Mouse (Mus musculus) heart, postnatal 0 days (tissue): ENCODE measurements around the gene Acrbp. TPM values are rescaled to one million over a fixed set of nuclear protein-coding genes. Genes with fewer than 3 reads are reported as not detected.
"Not testable (repeated sequence)": the region's sequence is repeated elsewhere in the genome, so short reads cannot be mapped to it uniquely, and the experiment has no call there.

Experiments used
- ATAC-seq: fragments of 200-750 bp; cut with Nextera tagmentation; 2 replicates; pipeline ENCODE4 v1.8.0; 2017; ENCODE audit warnings: low read depth, moderate number of reproducible peaks, moderate library complexity; ENCODE audit not compliant: insufficient read depth
- DNase-seq: peaks from one replicate; pipeline ENCODE4 v3.0.0-alpha.2; 2016; ENCODE audit warnings: low spot score
- H3K27ac ChIP-seq: fragments of 300-500 bp; sonication (generic); 2 replicates; pipeline ENCODE4 v1.5.1; 2014; ENCODE audit warnings: low read depth, mild to moderate bottlenecking
- H3K27me3 ChIP-seq: fragments of 300-500 bp; sonication (generic); 2 replicates; pipeline ENCODE4 v1.6.1; 2014; ENCODE audit warnings: low read length, mixed read lengths; ENCODE audit not compliant: control insufficient read depth, insufficient read depth
- H3K36me3 ChIP-seq: fragments of 300-500 bp; sonication (generic); replicated peaks from 2 replicates; pipeline ENCODE4 v1.6.1; 2014; ENCODE audit warnings: low read length, mixed read lengths; ENCODE audit not compliant: control insufficient read depth, insufficient read depth
- H3K4me1 ChIP-seq: fragments of 300-500 bp; sonication (generic); 2 replicates; pipeline ENCODE4 v1.6.1; 2014; ENCODE audit warnings: antibody characterized with exemption; ENCODE audit not compliant: control insufficient read depth, insufficient read depth
- H3K4me2 ChIP-seq: fragments of 300-500 bp; sonication (generic); 2 replicates; pipeline ENCODE4 v1.6.1; 2014; ENCODE audit warnings: low read depth, mild to moderate bottlenecking, low read length, moderate library complexity
- H3K4me3 ChIP-seq: fragments of 300-500 bp; sonication (generic); 2 replicates; pipeline ENCODE4 v1.5.1; 2014; ENCODE audit warnings: low read depth, low read length
- H3K9ac ChIP-seq: fragments of 300-500 bp; sonication (generic); replicated peaks from 2 replicates; pipeline ENCODE4 v1.6.1; 2014; ENCODE audit warnings: low read depth, low read length, mixed read lengths
- H3K9me3 ChIP-seq: fragments of 300-500 bp; sonication (generic); replicated peaks from 2 replicates; pipeline ENCODE4 v1.6.1; 2016; ENCODE audit warnings: low read length; ENCODE audit not compliant: control insufficient read depth
- CTCF ChIP-seq: IDR thresholded peaks from 2 replicates; pipeline ENCODE4 v1.5.1; 2016; ENCODE audit warnings: antibody characterized with exemption, control low read depth, low read depth
- EP300 ChIP-seq: IDR thresholded peaks from 2 replicates; pipeline ENCODE4 v1.6.1; 2016; ENCODE audit warnings: antibody characterized with exemption, low read depth
- WGBS: fragments of 180-500 bp; shearing (Covaris S2); extraction: QIAGEN DNeasy Blood & Tissue Kit; methylation state at CpG from one replicate; pipeline ENCODE4 v1.1.7; 2014; 5-methylcytosine and 5-hydroxymethylcytosine counted together
- polyA plus RNA-seq: library from polyadenylated mRNA; unstranded; fragments of >200 nt; fragmentation: Nextera tagmentation; extraction: Ambion mirVana; gene quantifications from 2 replicates; pipeline ENCODE4 v1.2.1, GENCODE M21; 2015
- total RNA-seq: library from RNA; depleted of rRNA; stranded (reverse); fragments of >200 nt; gene quantifications from 2 replicates; pipeline ENCODE4 v1.2.3, GENCODE M21; 2014; ENCODE audit warnings: low replicate concordance

Gene Acrbp
- total and polyA plus RNA-seq, 2 experiments from 2014 or later: 2.6 to 2.7 TPM

GRCm38 (mm10) chr6:125051237-125051636, 1.7 kb downstream of the Acrbp start:
- Histone ChIP-seq H3K27ac (no peak overlapping the region), H3K36me3 (peaks cover 73% of the 10 kb centered on the region), H3K4me1 (no peaks in the 10 kb centered on the region), H3K4me2 (no peak overlapping the region), H3K9ac (no peak overlapping the region), H3K9me3 (no peaks in the 10 kb centered on the region), H3K4me3 (no peak overlapping the region), H3K27me3 (no peaks in the 10 kb centered on the region)
- 62% methylated on average over 5 of the region's 5 CpGs for WGBS
- ATAC-seq (no peak), DNase-seq (no peak)
- TF ChIP-seq CTCF: peak; percentile 22
- no peak for TF ChIP-seq EP300

- TF ChIP-seq EP300 (no peak), CTCF (no peak)
- ATAC-seq: no peak
- no peaks in the 10 kb centered on the region for H3K4me1 ChIP-seq
- no peak overlapping the region for H3K27ac ChIP-seq
- DNase-seq: no peak
- 22% methylated on average over 6 of the region's 6 CpGs for WGBS
- no peaks in the 10 kb centered on the region for H3K36me3 ChIP-seq
- no peaks in the 10 kb centered on the region for H3K9me3 ChIP-seq
- H3K4me2 ChIP-seq: no peak overlapping the region
- H3K9ac ChIP-seq: no peak overlapping the region
- no peaks in the 10 kb centered on the region for H3K27me3 ChIP-seq
- H3K4me3 ChIP-seq: no peak overlapping the region
These were observed 12.0 kb downstream of the Acrbp start for GRCm38 (mm10) chr6:125061493-125061892.

- Histone ChIP-seq H3K9ac (no peak overlapping the region), H3K36me3 (no peaks in the 10 kb centered on the region), H3K4me3 (no peak overlapping the region), H3K4me1 (no peaks in the 10 kb centered on the region), H3K27me3 (no peaks in the 10 kb centered on the region), H3K27ac (no peak overlapping the region), H3K4me2 (no peak overlapping the region), H3K9me3 (no peaks in the 10 kb centered on the region)
- WGBS: 68% methylated on average over 5 of the region's 5 CpGs
- ATAC-seq: no peak
- no peak for TF ChIP-seq CTCF
- no peak for TF ChIP-seq EP300
- DNase-seq: no peak
These were observed 13.0 kb downstream of the Acrbp start for GRCm38 (mm10) chr6:125062511-125062910.

GRCm38 (mm10) chr6:125063906-125064305, 14.4 kb downstream of the Acrbp start:
- 80% methylated on average over 6 of the region's 6 CpGs for WGBS
- H3K36me3 ChIP-seq: no peaks in the 10 kb centered on the region
- no peak overlapping the region for H3K4me2 ChIP-seq

GRCm38 (mm10) chr6:125065223-125065622, 15.7 kb downstream of the Acrbp start:
- H3K27ac ChIP-seq, ATAC-seq, H3K36me3 ChIP-seq, H3K4me1 ChIP-seq, H3K9ac ChIP-seq, H3K9me3 ChIP-seq, H3K4me2 ChIP-seq, H3K27me3 ChIP-seq, H3K4me3 ChIP-seq, DNase-seq: not testable (repeated sequence)
- no CpG with 5 or more reads among the region's 1 CpGs for WGBS

More at GRCm38 (mm10) chr6:125063906-125064305, 14.4 kb downstream of the Acrbp start:
- Histone ChIP-seq H3K9ac (no peak overlapping the region), H3K4me3 (no peak overlapping the region), H3K27ac (no peak overlapping the region), H3K4me1 (no peaks in the 10 kb centered on the region), H3K27me3 (no peaks in the 10 kb centered on the region), H3K9me3 (no peaks in the 10 kb centered on the region)
- DNase-seq (no peak), ATAC-seq (no peak)
- TF ChIP-seq EP300 (no peak), CTCF (no peak)

- Histone ChIP-seq H3K4me2 (no peak within 1 kb of the TSS), H3K4me3 (no peak within 1 kb of the TSS), H3K27ac (no peak within 1 kb of the TSS), H3K9ac (no peak within 1 kb of the TSS), H3K4me1 (no peaks in the 10 kb centered on the region), H3K9me3 (no peaks in the 10 kb centered on the region), H3K27me3 (no peaks in the 10 kb centered on the region), H3K36me3 (no peaks in the 10 kb centered on the region)
- TF ChIP-seq EP300 (no peak), CTCF (no peak)
- ATAC-seq (no peak), DNase-seq (no peak)
- 51% methylated on average over 8 of the region's 8 CpGs for WGBS
These were observed 18.1 kb downstream of the Acrbp start, which contains the start of gene Lpar5 for GRCm38 (mm10) chr6:125067571-125067995. Gene Lpar5 (plus strand): TSS chr6:125067920.
